Mouse (Mus musculus): ENCODE data around the gene Rec114. TPM values are rescaled to one million over a fixed set of nuclear protein-coding genes. Genes with fewer than 3 reads are reported as not detected.

Rec114 gene
- polyA plus RNA-seq (2015; fragmentation: Nextera tagmentation; extraction: Ambion mirVana) = 21.5 and 23.2 TPM in 2 replicates

DNA sequence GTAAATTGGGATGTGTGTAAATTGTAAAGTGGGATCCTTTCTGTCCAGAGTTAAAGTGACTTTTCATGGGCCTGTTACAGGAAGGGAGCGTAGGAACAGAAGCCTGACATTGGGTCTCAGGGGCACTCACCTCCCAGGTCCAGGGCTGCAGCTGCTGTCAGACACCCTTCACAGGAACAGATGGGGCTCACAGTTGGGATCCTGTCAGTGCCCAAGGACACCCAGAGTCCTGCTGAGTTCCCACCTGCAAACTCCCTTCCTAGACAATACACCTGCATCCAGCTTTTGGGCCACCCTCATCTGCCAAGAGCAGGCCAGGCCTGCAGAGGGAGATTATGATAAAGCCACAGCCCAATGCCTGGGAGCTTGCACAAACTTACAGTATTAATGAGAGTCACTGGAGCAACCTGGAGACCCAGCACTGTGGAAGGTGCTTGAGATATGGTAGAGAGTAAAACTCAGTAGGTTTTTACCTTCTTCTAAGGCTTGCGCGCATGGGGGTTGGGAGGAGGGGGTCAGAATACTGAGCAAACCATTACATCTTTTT is at the start of gene Rec114:
Gene Rec114 (minus strand): TSS at position 263 of the 547 bp plus-strand sequence.
- no peak within 1 kb of the TSS for H3K4me2 ChIP-seq
- peak; percentile 47; the same call in 1 of the 2 replicates for ATAC-seq (ENCODE audit: insufficient read depth)

DNA sequence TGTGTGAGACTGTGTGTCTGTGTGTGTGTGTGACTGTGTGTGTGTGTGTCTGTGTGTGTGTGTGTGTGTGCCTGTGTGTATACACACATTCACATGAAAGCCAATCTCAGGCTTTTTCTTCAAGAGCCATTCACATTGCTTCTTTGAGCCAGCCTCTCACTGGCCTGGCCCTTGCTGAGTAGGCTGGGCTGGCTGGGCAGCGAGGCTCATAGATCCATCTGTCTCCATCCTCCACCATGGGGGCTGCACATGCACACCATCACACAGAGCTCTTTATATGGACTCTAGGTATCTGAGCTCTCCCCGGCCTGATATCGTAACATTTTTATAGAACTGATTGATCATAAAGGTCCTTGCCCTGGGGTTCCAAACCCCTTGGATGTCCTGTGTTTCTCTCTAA is 45.7 kb upstream of the Rec114 start:
- no peak overlapping the region for H3K4me3 ChIP-seq (replicated peaks)
- no peak overlapping the region for H3K27ac ChIP-seq (replicated peaks)
- H3K36me3 ChIP-seq (replicated peaks) = no peaks in the 10 kb centered on the region
- H3K9me3 ChIP-seq (replicated peaks) = no peaks in the 10 kb centered on the region
- no peak overlapping the region for H3K4me2 ChIP-seq
- 81% methylated on average over 3 of the region's 3 CpGs for WGBS (ENCODE audit: insufficient replicate concordance)
- no peaks in the 10 kb centered on the region for H3K27me3 ChIP-seq
- no peak overlapping the region for H3K9ac ChIP-seq
- ATAC-seq (ENCODE audit: insufficient read depth) = no peak
- no peaks in the 10 kb centered on the region; the same call in 1 of the 2 replicates for H3K4me1 ChIP-seq (replicated peaks)

More for the DNA sequence above, at the start of gene Rec114:
- Histone ChIP-seq H3K27ac (replicated peaks) (no peak within 1 kb of the TSS), H3K4me1 (replicated peaks) (peaks cover 13% of the 10 kb centered on the region; the same call in 1 of the 2 replicates), H3K27me3 (no peaks in the 10 kb centered on the region; the same call in 1 of the 2 replicates), H3K36me3 (replicated peaks) (no peaks in the 10 kb centered on the region), H3K4me3 (replicated peaks) (no peak within 1 kb of the TSS), H3K9ac (no peak within 1 kb of the TSS), H3K9me3 (replicated peaks) (no peaks in the 10 kb centered on the region)
- 68% methylated on average over 3 of the region's 3 CpGs for WGBS (ENCODE audit: insufficient replicate concordance)

DNA sequence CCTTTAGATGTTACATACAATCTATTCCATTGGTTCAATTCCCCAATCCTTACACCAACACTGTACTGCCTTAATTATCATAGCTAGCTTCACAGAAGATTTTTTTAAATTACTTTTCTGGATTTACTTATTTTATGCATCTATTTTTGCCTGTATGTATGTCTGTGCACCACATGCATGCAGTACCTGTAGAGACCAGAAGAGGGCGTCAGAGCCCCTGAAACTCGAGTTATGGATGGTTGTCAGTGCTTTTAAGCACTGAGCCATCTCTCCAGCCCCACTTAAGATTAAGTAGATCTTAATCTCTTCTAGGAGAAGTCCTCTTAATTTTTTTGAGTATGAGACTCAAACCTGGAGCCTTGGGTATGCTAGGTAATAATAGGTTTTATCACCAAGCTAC is 31.6 kb upstream of the Rec114 start:
- Histone ChIP-seq H3K9ac (no peak overlapping the region), H3K9me3 (replicated peaks) (no peaks in the 10 kb centered on the region), H3K4me1 (replicated peaks) (no peaks in the 10 kb centered on the region), H3K27ac (replicated peaks) (no peak overlapping the region), H3K4me3 (replicated peaks) (no peak overlapping the region), H3K36me3 (replicated peaks) (no peaks in the 10 kb centered on the region), H3K27me3 (no peaks in the 10 kb centered on the region), H3K4me2 (no peak overlapping the region)
- no peak for ATAC-seq (ENCODE audit: insufficient read depth)
- 15% methylated on average over 2 of the region's 2 CpGs for WGBS (ENCODE audit: insufficient replicate concordance)

DNA sequence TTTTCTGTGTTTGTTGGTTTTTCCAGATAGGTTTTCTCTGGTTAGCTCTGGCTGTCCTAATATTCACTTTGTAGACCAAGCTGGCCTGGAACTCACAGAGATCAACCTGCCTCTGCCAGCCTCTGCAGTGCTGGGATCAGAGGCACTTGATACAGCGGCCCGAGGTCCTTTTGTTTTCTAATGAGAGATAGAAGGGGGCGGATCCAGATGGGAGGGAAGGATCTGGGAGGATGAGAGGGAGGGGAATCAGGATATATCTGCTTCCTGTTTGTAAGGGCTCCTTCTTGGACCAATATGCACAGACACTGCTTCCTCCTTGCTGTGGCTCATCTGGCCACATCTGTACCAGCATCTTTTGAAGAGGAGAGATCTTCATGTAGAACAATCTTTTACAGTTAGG is 31.0 kb upstream of the Rec114 start:
- no peak overlapping the region for H3K4me3 ChIP-seq (replicated peaks)

DNA sequence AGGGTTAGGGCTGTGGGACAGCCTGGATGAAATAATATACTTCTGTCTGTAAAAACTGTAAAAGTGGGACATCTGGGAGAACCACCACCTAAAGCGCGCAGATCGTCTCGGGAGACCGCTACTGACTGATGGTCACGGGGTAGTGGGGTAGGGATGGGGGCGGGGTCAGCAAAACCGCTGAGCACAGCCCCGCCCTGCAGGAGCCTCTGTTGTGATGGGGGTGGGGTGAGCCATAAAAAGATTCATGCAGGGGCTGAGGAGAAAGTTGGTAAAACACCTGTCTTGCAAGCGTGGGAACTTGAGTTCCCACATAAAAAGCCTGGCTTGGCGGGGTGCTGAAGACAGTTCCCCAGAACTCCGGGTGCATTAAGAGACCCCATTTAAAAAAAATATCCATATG is 26.2 kb upstream of the Rec114 start:
- WGBS (ENCODE audit: insufficient replicate concordance) = 35% methylated on average over 12 of the region's 12 CpGs

More for the DNA sequence above, 31.0 kb upstream of the Rec114 start:
- Histone ChIP-seq H3K36me3 (replicated peaks) (no peaks in the 10 kb centered on the region), H3K27me3 (no peaks in the 10 kb centered on the region), H3K4me2 (no peak overlapping the region), H3K27ac (replicated peaks) (no peak overlapping the region), H3K9ac (no peak overlapping the region), H3K9me3 (replicated peaks) (no peaks in the 10 kb centered on the region), H3K4me1 (replicated peaks) (no peaks in the 10 kb centered on the region)
- 33% methylated on average over 3 of the region's 3 CpGs for WGBS (ENCODE audit: insufficient replicate concordance)
- ATAC-seq (ENCODE audit: insufficient read depth) = no peak

DNA sequence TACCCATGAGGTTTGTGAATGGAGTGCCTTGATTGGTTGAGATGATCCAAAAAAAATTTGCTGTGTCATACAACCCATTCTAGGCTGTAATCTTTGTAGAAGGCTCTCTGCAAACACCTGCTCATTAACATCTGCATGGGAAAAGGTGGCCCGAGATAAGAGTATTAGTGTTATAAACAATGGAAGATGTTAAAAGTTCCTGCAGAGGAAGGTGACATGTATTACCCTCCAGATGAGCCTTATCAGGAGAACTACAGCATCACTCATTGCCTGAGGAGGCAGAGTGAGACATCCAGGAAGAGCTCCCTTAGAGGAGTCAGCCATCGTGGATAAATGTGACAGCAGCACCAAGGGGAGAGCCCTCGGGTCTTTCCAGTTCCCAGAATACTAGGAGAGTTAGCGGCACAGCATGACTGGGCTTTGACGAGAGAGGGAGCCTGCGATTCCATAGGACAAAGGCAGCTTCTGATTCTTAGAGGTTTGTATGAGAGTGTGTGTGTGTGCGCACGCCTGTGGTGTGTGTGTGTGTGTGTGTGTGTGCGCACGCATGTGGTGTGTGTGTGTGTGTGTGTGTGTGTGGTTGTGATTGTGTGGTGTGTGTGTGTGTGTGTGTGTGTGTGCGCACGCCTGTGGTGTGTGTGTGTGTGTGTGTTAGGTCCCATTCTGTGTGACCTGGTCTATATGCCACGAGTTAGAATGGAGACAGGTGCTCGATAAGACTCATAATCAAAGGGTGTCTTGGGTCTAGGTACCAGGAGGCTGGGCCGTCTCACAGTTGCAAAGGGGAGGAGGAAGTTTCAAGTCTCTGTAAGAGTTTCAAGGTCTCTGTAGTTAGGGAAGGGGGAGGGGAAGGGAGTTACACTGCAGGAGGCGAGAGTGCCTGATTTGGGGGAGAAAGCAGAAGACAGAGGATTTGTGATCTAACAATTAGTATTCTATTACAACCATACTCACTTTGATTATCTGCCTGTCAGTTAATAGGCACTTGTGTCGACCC is 23.5 kb upstream of the Rec114 start:
- Histone ChIP-seq H3K4me1 (replicated peaks) (no peaks in the 10 kb centered on the region), H3K27ac (replicated peaks) (no peak overlapping the region), H3K36me3 (replicated peaks) (no peaks in the 10 kb centered on the region), H3K9ac (no peak overlapping the region), H3K4me2 (no peak overlapping the region), H3K4me3 (replicated peaks) (no peak overlapping the region), H3K27me3 (no peaks in the 10 kb centered on the region), H3K9me3 (replicated peaks) (0 out of 2 replicates have a peak, but pooled peaks cover 3% of the 10 kb centered on the region)
- WGBS (ENCODE audit: insufficient replicate concordance) = 58% methylated on average over 17 of the region's 17 CpGs
- ATAC-seq (ENCODE audit: insufficient read depth) = peak; percentile 80

More for the DNA sequence above, 26.2 kb upstream of the Rec114 start:
- H3K4me3 ChIP-seq (replicated peaks) = no peak overlapping the region
- H3K4me1 ChIP-seq (replicated peaks) = no peaks in the 10 kb centered on the region
- H3K9me3 ChIP-seq (replicated peaks) = 0 out of 2 replicates have a peak, but pooled peaks cover 3% of the 10 kb centered on the region
- no peaks in the 10 kb centered on the region for H3K27me3 ChIP-seq
- H3K27ac ChIP-seq (replicated peaks) = no peak overlapping the region
- no peaks in the 10 kb centered on the region for H3K36me3 ChIP-seq (replicated peaks)
- no peak overlapping the region for H3K4me2 ChIP-seq
- no peak overlapping the region for H3K9ac ChIP-seq
- ATAC-seq (ENCODE audit: insufficient read depth) = no peak

DNA sequence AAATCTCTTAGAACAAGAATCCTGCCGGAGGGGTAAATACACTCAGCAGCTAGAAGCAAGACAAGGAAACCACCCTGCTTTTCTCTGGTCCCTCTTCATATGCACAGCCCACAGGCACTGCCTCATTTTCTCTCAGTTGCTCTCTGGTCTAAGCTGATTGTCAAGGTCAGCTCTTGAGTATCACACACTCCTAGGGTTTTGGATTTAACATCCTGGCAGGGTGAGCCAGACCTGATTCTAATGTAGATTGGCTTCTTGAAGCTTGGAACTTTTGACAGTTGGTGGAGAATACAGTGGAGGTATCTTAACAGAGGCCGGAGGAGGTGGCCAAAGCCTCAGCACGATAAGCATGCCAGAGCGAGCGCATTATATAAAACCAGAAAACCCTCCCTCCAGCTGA is 20.6 kb upstream of the Rec114 start:
- Histone ChIP-seq H3K36me3 (replicated peaks) (no peaks in the 10 kb centered on the region), H3K9me3 (replicated peaks) (0 out of 2 replicates have a peak, but pooled peaks cover 3% of the 10 kb centered on the region), H3K9ac (no peak overlapping the region), H3K4me3 (replicated peaks) (no peak overlapping the region), H3K4me2 (no peak overlapping the region), H3K27ac (replicated peaks) (no peak overlapping the region), H3K27me3 (no peaks in the 10 kb centered on the region), H3K4me1 (replicated peaks) (no peaks in the 10 kb centered on the region)
- 78% methylated on average over 5 of the region's 5 CpGs for WGBS (ENCODE audit: insufficient replicate concordance)
- no peak for ATAC-seq (ENCODE audit: insufficient read depth)

DNA sequence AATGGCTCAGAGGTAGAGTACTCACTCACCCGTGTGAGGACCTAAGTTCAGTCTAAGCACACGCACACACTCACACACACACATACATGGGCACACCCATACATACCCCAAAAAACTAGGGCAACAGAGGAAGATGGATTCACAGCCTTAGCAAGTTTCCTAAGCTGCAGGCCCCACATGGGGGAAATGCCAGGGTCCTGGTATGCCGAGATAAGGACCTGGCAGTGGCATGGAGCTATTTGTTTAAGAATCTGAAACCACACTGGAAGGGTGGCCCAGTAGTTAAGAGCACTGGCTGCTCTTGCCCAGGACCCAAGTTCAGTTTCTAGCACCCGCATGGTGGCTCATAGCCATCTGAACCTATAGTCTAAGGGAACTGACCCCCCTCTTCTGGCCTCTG is 19.4 kb upstream of the Rec114 start:
- H3K27me3 ChIP-seq = no peaks in the 10 kb centered on the region
- H3K9ac ChIP-seq = no peak overlapping the region
- H3K4me3 ChIP-seq (replicated peaks) = no peak overlapping the region
- H3K4me1 ChIP-seq (replicated peaks) = no peaks in the 10 kb centered on the region
- no peak overlapping the region for H3K27ac ChIP-seq (replicated peaks)
- no peaks in the 10 kb centered on the region for H3K36me3 ChIP-seq (replicated peaks)
- ATAC-seq (ENCODE audit: insufficient read depth) = no peak
- H3K9me3 ChIP-seq (replicated peaks) = 0 out of 2 replicates have a peak, but pooled peaks cover 3% of the 10 kb centered on the region
- 34% methylated on average over 4 of the region's 4 CpGs for WGBS (ENCODE audit: insufficient replicate concordance)
- H3K4me2 ChIP-seq = no peak overlapping the region

DNA sequence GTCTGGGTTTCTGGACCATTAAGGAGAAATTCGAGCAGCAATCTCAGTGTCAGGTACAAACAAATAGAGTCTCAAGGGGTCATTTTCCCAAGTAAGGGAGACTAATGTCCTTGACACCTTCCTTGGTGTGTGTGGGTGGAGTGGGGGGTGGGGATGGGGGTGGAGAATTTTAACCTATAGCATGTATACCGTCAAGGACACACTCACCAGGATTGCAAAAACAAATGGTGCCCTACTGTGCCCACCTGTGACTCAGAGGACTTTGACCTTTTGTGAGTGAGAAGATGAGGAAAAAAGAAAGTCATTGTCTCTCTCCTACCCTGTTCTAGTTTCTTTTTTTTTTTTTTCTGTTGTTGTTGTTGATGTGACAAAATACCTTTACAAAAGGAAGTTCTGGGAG is 18.3 kb upstream of the Rec114 start:
- Histone ChIP-seq H3K9ac (no peak overlapping the region), H3K36me3 (replicated peaks) (no peaks in the 10 kb centered on the region), H3K27me3 (no peaks in the 10 kb centered on the region), H3K9me3 (replicated peaks) (no peaks in the 10 kb centered on the region), H3K4me3 (replicated peaks) (no peak overlapping the region), H3K27ac (replicated peaks) (no peak overlapping the region), H3K4me1 (replicated peaks) (no peaks in the 10 kb centered on the region), H3K4me2 (no peak overlapping the region)
- ATAC-seq (ENCODE audit: insufficient read depth) = no peak
- WGBS (ENCODE audit: insufficient replicate concordance) = 52% methylated on average over 2 of the region's 2 CpGs

DNA sequence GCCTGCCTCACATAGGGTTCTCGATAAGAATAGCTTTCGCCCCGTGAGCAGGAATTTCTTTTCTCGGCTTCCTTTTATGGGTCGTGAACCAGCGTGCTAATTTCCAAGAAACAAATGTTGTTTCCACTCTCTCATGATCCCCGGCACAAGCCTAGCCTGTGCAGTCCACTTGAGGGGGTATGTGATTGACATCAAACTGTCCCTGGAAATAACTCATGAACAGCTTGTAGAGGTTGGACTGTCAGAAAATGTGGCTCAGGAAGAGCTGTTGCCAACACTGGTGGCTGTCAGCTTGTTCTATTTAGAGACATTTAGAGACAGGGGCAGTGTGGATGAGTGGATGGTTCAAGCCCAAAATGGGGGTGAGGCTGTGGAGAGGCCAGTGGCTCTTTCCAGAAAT is 15.0 kb upstream of the Rec114 start:
- H3K36me3 ChIP-seq (replicated peaks) = no peaks in the 10 kb centered on the region
- 72% methylated on average over 7 of the region's 7 CpGs for WGBS (ENCODE audit: insufficient replicate concordance)
- no peak overlapping the region for H3K9ac ChIP-seq
- H3K4me2 ChIP-seq = no peak overlapping the region
- H3K27me3 ChIP-seq = no peaks in the 10 kb centered on the region
- no peak overlapping the region for H3K27ac ChIP-seq (replicated peaks)
- H3K4me3 ChIP-seq (replicated peaks) = no peak overlapping the region
- no peaks in the 10 kb centered on the region for H3K9me3 ChIP-seq (replicated peaks)
- ATAC-seq (ENCODE audit: insufficient read depth) = no peak
- H3K4me1 ChIP-seq (replicated peaks) = no peaks in the 10 kb centered on the region

DNA sequence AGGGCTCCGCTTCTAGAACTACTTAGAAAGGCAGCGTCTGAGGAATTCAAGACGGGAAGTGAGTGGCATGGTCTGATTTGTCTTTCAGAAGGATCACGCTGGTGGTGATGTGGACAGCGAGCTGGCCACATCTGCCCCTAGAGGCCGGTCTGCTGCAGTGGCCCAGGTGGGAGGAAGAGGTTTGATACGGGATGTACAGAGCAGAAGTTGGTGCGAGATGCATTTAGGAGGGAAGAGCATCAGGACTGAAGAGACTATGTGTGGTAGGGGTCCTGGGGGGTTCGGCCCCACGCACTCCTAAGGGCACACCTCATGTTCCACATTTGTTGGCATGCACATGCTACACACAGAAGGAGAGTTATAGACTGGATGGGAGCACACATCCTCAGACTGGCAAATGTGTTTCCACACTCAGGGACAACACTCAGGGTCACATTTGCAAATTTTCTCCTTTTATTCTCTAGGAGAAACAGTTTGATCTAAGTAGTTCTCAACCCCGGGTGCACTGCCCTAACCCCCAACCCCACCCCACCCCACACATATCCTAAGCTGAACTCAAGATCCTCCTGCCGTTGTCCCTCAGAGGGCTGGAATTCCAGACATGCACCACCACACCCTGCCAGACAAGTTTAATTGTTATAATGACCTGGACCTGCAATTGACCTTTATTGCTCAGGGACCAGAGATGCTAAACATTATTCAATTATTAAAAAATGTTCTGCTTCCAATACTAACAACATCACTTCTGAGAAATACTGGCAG is 12.8 kb upstream of the Rec114 start:
- Histone ChIP-seq H3K9me3 (replicated peaks) (no peaks in the 10 kb centered on the region), H3K4me1 (replicated peaks) (no peaks in the 10 kb centered on the region), H3K27ac (replicated peaks) (no peak overlapping the region), H3K4me3 (replicated peaks) (no peak overlapping the region), H3K4me2 (no peak overlapping the region), H3K36me3 (replicated peaks) (no peaks in the 10 kb centered on the region), H3K27me3 (no peaks in the 10 kb centered on the region), H3K9ac (no peak overlapping the region)
- no peak for ATAC-seq (ENCODE audit: insufficient read depth)
- WGBS (ENCODE audit: insufficient replicate concordance) = 59% methylated on average over 12 of the region's 12 CpGs
